Mouse (Mus musculus) liver, postnatal 0 days (tissue): ENCODE data around the gene Chit1. TPM values are rescaled to one million over a fixed set of nuclear protein-coding genes. Genes with fewer than 3 reads are reported as not detected.

Experiments used
- ATAC-seq: fragments of 200-750 bp; cut with Nextera tagmentation; 2 replicates; pipeline ENCODE4 v1.8.0; 2017; ENCODE audit warnings: mild to moderate bottlenecking, moderate library complexity
- DNase-seq: peaks from one replicate; pipeline ENCODE4 v3.0.0-alpha.2; 2016
- H3K27ac ChIP-seq: fragments of 300-500 bp; sonication (generic); 2 replicates; pipeline ENCODE4 v1.5.1; 2014; ENCODE audit warnings: antibody characterized with exemption, moderate library complexity, mild to moderate bottlenecking, low read depth
- H3K27me3 ChIP-seq: fragments of 300-500 bp; sonication (generic); 2 replicates; pipeline ENCODE4 v1.6.1; 2014; ENCODE audit warnings: low read length, control low read depth, mixed read lengths; ENCODE audit not compliant: insufficient read depth
- H3K36me3 ChIP-seq: fragments of 300-500 bp; sonication (generic); replicated peaks from 2 replicates; pipeline ENCODE4 v1.6.1; 2014; ENCODE audit warnings: mild to moderate bottlenecking, control low read depth, low read length, moderate library complexity, mixed read lengths; ENCODE audit not compliant: insufficient read depth
- H3K4me1 ChIP-seq: fragments of 300-500 bp; sonication (generic); 2 replicates; pipeline ENCODE4 v1.6.1; 2014; ENCODE audit warnings: antibody characterized with exemption, mild to moderate bottlenecking, control low read depth; ENCODE audit not compliant: insufficient read depth
- H3K4me2 ChIP-seq: fragments of 300-500 bp; sonication (generic); 2 replicates; pipeline ENCODE4 v1.6.1; 2014; ENCODE audit warnings: low read depth, mild to moderate bottlenecking, low read length, moderate library complexity, mixed read lengths
- H3K4me3 ChIP-seq: fragments of 300-500 bp; sonication (generic); 2 replicates; pipeline ENCODE4 v1.5.1; 2014; ENCODE audit warnings: low read depth, low read length
- H3K9ac ChIP-seq: fragments of 300-500 bp; sonication (generic); replicated peaks from 2 replicates; pipeline ENCODE4 v1.6.1; 2014; ENCODE audit warnings: mild to moderate bottlenecking, moderate library complexity
- H3K9me3 ChIP-seq: fragments of 300-500 bp; sonication (generic); 2 replicates; pipeline ENCODE4 v1.6.1; 2016; ENCODE audit warnings: mild to moderate bottlenecking, control low read depth, low read length, mixed read lengths
- CTCF ChIP-seq: sonication (generic); IDR thresholded peaks from 2 replicates; pipeline ENCODE4 v1.5.1; 2016; ENCODE audit warnings: antibody characterized with exemption, low read depth
- EP300 ChIP-seq: IDR thresholded peaks from 2 replicates; pipeline ENCODE4 v1.6.1; 2016; ENCODE audit warnings: antibody characterized with exemption, low read depth, mild to moderate bottlenecking
- WGBS: fragments of 180-500 bp; shearing (Covaris S2); extraction: QIAGEN DNeasy Blood & Tissue Kit; methylation state at CpG from one replicate; pipeline ENCODE4 v1.1.7; 2014; ENCODE audit not compliant: insufficient replicate concordance; 5-methylcytosine and 5-hydroxymethylcytosine counted together
- polyA plus RNA-seq: library from polyadenylated mRNA; unstranded; fragments of >200 nt; fragmentation: Nextera tagmentation; extraction: Ambion mirVana; gene quantifications from 2 replicates; pipeline ENCODE4 v1.2.1, GENCODE M21; 2015

Gene Chit1
- 0.26 TPM in 2 replicates for polyA plus RNA-seq

DNA sequence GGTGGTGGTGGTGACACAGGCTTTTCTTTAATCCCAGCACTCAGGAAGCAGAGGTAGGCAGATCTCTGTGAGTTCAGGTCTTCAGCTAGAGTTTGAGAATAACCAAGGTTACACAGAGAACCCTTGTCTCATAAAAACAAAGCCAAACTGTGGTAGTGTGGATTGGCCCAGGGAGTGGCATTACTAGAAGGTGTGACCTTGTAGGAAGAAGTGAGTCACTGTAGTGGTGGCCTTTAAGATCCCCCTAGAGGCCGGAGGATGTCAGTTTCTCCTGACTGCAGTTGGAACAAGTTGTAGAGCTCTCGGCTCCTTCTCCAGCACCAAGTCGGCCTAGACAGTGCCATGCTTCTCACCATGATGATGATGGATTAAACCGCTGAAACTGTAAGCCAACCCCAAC is at the start of gene Chit1:
TSS of gene Chit1 (plus strand) at position 264 of the 400 bp plus-strand sequence.
- Histone ChIP-seq H3K4me1 (peaks cover 9% of the 10 kb centered on the region), H3K4me3 (no peak within 1 kb of the TSS), H3K9me3 (no peaks in the 10 kb centered on the region), H3K36me3 (no peaks in the 10 kb centered on the region), H3K27me3 (no peaks in the 10 kb centered on the region), H3K27ac (peak within 1 kb of the TSS; percentile 70; the same call in 1 of the 2 replicates), H3K4me2 (peak within 1 kb of the TSS; percentile 42), H3K9ac (no peak within 1 kb of the TSS)
- 71% methylated on average over 4 of the region's 4 CpGs for WGBS
- TF ChIP-seq EP300: no peak
- peak; percentile 68 for TF ChIP-seq CTCF
- DNase-seq (no peak), ATAC-seq (peak; percentile 66)

DNA sequence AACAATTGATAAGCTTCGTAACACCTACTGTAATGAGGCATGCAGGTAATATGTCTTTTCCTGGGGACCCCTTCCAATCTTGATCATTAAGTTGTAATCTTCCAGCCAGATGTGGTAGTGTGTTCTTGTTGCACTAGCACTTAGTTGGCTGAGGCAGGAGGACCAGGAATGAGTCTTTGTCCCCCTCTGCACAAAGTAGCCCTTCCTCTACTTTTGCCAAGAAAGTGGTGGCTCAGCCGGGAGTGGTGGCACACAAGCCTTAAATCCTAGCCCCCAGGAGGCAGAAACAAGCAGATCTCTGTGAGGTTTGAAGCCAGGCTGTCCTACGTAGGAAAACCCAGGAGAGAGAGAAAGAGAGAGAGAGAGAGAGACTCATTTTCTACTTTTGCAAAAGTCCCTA is 49.1 kb upstream of the Chit1 start:
- Histone ChIP-seq H3K4me2 (peak overlapping the region; percentile 76), H3K27me3 (0 out of 2 replicates have a peak, but pooled peaks cover 2% of the 10 kb centered on the region), H3K36me3 (no peaks in the 10 kb centered on the region), H3K9ac (peak overlapping the region; percentile 66; the same call in 1 of the 2 replicates), H3K27ac (peak overlapping the region; percentile 96; the same call in 1 of the 2 replicates), H3K4me1 (peaks cover 89% of the 10 kb centered on the region), H3K9me3 (no peaks in the 10 kb centered on the region), H3K4me3 (no peak overlapping the region)
- DNase-seq (no peak), ATAC-seq (no peak)
- TF ChIP-seq EP300 (no peak), CTCF (no peak)
- WGBS: 78% methylated on average over 3 of the region's 3 CpGs

DNA sequence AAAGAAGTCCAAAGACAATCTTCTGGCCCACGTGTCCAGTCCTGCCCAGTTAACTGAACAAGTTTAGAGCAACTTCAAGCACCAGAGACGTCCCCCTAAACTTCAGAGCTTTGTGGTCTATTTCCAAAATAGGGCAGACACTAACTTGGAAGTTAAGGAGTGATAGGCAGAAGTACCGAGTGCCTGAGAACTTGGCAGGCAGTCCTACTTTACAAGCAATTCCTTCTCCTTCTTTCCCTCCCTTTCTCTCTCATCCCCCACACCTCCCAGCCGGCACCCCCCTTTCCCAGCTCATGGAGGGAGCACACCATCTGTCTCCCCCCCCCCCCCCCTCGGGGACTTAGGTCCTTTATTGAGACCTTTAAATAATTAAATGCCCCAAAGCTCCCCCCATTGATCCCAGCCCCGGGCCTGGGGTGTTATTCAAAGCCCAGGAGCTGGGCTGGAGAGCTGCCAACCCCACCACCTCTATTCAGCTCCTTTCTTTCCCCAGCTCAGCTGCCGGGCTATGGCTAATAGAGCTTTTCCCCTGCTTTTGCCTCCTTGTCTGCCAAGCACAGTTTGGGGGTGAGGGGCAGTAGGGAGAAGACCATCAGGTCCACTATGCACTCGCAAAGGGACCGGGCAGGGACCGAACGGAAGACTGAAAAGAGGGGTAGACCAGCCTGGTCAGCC is 48.5 kb upstream of the Chit1 start:
- peak overlapping the region; percentile 58 for H3K4me2 ChIP-seq
- TF ChIP-seq CTCF (no peak), EP300 (no peak)
- peak overlapping the region; percentile 19; the same call in 1 of the 2 replicates for H3K4me3 ChIP-seq
- DNase-seq: no peak
- H3K36me3 ChIP-seq: no peaks in the 10 kb centered on the region
- no peaks in the 10 kb centered on the region for H3K9me3 ChIP-seq
- 32% methylated on average over 11 of the region's 11 CpGs for WGBS
- no peak for ATAC-seq
- peak overlapping the region; percentile 96 for H3K27ac ChIP-seq
- peak overlapping the region; percentile 66 for H3K9ac ChIP-seq
- 0 out of 2 replicates have a peak, but pooled peaks cover 2% of the 10 kb centered on the region for H3K27me3 ChIP-seq
- peaks cover 91% of the 10 kb centered on the region for H3K4me1 ChIP-seq

DNA sequence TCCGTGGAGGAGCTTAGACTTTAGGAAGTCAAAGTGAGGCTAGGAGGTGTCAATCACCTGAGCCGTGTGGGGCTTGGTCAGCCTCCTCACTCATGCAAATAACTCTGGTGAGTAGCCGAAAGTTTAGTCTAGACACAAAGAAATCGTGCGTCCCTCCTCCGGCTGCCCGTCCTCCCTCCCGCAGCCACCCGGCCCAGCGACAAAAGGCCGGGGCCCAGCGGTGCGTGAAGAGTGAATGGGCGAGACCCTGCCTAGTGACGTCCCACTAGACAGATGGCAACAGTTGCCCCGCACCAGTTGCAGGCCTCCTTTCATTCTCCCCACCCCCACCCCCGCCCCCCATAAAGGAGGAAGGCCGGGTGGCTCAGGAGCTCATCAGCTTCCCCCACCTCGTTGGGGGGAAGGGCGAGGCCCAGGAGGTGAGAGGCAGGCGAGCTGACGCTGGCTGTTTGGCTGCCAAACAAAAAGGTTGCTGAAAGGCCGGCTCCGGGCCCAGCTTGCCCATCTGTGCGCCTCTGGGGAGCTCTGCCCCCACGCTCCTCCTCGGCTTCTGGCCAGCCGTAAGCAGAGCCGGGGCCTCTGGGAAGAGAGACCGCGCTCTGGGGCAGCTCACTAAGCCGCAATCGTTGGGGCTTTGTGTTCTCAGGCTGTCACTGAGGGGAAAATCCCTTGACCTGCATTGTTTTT is 47.8 kb upstream of the Chit1 start:
- H3K9me3 ChIP-seq: no peaks in the 10 kb centered on the region
- peaks cover 84% of the 10 kb centered on the region for H3K4me1 ChIP-seq
- H3K4me3 ChIP-seq: peak overlapping the region; percentile 19
- DNase-seq (peak; percentile 79), ATAC-seq (no peak)
- 5% methylated on average over 33 of the region's 33 CpGs for WGBS
- H3K36me3 ChIP-seq: no peaks in the 10 kb centered on the region
- H3K9ac ChIP-seq: peak overlapping the region; percentile 66
- no peak for TF ChIP-seq EP300
- TF ChIP-seq CTCF: no peak
- 0 out of 2 replicates have a peak, but pooled peaks cover 2% of the 10 kb centered on the region for H3K27me3 ChIP-seq
- peak overlapping the region; percentile 58 for H3K4me2 ChIP-seq
- H3K27ac ChIP-seq: peak overlapping the region; percentile 96

DNA sequence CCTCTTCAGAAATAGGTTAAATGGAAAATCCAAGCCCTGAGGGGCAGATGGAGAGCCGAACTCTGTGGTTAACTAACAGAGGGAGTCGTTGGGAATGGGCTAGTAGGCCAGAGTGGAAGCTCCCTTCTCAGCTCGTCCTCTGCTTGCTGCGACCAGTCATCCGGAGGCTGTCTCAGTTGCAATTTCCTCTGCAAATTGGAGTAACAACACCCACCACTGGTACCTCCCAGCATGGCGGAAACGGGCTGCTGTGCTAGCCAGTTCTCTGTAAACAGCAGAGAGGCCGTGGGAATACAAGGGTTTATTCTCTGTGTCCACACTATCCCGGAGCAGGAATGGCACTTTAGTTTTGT is 47.3 kb upstream of the Chit1 start:
- Histone ChIP-seq H3K4me2 (peak overlapping the region; percentile 58), H3K9me3 (no peaks in the 10 kb centered on the region), H3K36me3 (no peaks in the 10 kb centered on the region), H3K27ac (peak overlapping the region; percentile 96), H3K4me1 (peaks cover 80% of the 10 kb centered on the region), H3K27me3 (0 out of 2 replicates have a peak, but pooled peaks cover 2% of the 10 kb centered on the region), H3K9ac (peak overlapping the region; percentile 66), H3K4me3 (peak overlapping the region; percentile 19)
- TF ChIP-seq CTCF: no peak
- TF ChIP-seq EP300: no peak
- no peak for ATAC-seq
- 18% methylated on average over 9 of the region's 9 CpGs for WGBS
- peak; percentile 53 for DNase-seq

DNA sequence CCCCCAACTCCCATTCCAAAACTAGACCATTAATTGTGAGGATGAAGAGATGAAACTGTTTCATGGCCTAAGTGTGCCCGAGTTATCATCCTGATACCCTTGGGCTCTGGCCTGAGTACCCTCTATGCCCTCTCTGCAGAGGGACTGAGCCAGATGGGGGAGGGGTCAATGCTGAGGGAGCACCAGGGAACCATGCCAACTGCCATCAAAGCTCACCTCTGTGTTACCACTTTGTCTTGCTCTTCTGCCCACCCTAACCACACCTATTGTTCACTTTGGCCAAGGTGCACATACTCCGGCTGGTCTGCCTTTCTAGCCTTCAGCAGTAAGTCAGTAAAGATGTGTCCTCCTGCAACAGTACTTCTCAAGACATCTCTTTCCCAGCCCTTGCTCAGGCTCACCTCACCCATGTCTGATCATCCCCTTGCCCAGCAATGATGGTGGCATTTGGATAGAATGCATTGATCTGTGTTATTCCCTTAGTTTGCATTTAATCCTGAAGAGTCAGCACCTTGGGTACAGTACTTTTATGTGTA is 46.7 kb upstream of the Chit1 start:
- H3K9me3 ChIP-seq: no peaks in the 10 kb centered on the region
- peak overlapping the region; percentile 96 for H3K27ac ChIP-seq
- H3K4me1 ChIP-seq: peaks cover 76% of the 10 kb centered on the region
- TF ChIP-seq EP300 (no peak), CTCF (no peak)
- DNase-seq (no peak), ATAC-seq (no peak)
- peak overlapping the region; percentile 58; the same call in 1 of the 2 replicates for H3K4me2 ChIP-seq
- H3K27me3 ChIP-seq: 0 out of 2 replicates have a peak, but pooled peaks cover 2% of the 10 kb centered on the region
- no peaks in the 10 kb centered on the region for H3K36me3 ChIP-seq
- WGBS: 88% methylated on average over 2 of the region's 2 CpGs
- peak overlapping the region; percentile 66; the same call in 1 of the 2 replicates for H3K9ac ChIP-seq
- no peak overlapping the region for H3K4me3 ChIP-seq
